Mouse (Mus musculus) kidney, postnatal 14 days (tissue): ENCODE data around the gene Gm49355.
"Not testable (repeated sequence)": the region's sequence is repeated elsewhere in the genome, so short reads cannot be mapped to it uniquely, and the experiment has no call there.

Source experiments
- DNase-seq: peaks from one replicate; pipeline ENCODE4 v3.0.0; 2022; ENCODE audit warnings: mixed read lengths

The Gm49355 gene

DNA sequence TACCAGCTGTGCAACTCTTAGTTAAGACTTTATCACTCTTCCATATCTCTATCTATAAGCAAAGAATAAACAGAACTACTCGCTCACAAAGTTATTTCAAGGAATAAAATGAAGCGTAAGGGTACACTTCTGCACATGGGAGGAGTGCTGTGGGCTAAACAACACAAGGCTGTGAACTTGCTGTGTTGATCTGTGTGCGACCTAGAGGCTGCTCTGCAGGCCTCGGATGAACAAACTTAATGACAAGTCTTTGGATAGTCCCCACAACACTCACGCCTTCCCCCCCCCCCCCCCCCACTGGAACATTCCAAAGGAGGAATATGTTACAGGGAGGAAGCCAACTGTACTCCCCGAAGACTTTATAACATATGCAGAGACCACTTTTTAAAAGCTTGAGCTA is at the start of gene Gm49355:
TSS of gene Gm49355 (plus strand) at position 336 of the 400 bp plus-strand sequence.
- no peak for DNase-seq

DNA sequence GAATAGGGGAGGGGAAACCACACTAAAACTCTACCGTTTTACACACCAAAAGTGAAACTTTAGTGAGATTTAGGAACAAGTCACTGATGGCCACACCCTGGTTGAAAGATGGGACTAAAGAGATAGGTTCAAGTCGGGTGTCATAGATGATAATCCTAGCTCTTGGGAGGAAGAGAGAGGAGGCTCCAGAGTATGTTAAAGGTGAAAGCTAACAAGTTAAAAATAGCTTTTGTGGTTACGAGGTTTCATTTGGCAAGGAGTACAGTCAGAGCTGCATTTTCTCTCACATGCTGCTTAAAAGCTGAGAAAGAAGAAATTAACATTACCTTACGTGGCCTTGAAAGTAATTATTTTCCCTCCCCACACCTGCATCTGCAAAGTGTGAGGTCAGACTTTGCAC is 40.0 kb upstream of the Gm49355 start:
- DNase-seq = no peak

DNA sequence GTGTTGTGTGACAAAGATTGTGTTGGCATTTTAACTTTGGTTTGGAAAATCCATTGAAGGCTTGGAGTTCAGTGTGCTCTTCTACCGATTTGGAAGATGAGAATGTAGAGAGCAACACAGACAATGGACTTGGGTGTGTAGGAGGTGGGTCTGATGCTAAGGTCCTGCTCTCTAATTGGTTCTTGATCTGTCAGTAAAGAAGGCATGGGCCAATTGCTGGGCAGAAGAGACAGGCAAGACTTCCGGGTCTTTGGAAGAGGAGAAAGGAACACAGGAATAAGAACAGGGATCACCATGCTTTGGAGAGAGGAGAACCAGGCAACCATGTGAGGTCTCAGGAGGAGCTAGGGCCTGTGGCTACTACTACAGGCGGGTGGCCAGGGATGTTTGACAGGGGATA is 7.7 kb upstream of the Gm49355 start:
- DNase-seq = no peak

DNA sequence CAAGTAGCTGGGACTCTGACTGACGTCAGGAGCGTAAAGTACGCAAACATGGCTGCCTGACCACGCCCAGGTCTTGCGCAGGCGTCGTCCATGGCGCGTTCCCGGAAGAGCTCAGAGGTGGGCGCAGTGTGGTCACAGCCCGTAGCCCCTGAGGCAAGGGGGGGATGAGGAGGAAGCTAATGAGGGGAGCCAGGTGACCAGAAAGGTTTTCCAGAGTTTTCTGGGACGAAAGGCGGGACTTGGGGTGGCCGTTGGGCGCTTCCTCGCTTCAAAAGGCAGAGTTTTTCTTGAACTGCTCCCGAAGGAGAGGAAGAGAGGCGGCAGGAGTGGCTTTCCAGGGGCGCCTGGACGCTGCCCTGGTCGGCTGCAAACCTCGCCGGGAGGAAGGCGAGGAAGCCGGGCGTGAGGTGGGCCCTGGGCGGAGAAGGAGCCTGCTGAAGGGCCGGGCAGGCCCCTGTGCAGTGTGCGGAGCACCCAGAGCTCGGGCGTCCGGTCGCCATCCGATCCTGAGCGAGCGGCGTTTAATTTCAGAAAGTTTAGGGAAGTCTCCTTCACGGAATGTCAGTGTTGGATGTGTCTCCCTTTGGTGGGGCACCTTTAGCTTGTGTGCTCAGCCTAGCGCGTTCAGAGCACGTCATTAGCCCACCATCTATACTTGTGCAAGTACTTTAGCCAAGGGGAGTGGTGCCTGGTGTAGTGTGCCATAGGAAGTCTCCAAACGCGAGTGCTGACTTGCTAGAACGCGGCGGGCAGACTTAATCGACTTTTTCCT is 551 bp downstream of the Gm49355 start, which contains the start of gene 3830406C13Rik:
TSS of gene 3830406C13Rik (plus strand) at position 33 of the 772 bp plus-strand sequence.
- DNase-seq = peak; percentile 91

DNA sequence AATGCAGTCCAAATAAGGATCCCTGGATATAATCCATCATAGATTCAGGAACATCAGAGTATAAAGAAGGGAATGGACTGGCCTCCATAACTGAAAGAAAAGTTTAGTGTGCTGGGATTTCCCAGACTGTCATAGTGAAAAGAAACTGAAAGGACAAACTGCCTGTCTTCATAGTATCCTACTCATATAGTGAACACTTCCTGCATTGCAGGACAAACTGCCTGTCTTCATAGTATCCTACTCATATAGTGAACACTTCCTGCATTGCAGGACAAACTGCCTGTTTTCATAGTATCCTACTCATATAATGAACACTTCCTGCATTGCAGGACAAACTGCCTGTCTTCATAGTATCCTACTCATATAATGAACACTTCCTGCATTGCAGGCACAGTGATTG is 6.0 kb downstream of the Gm49355 start:
- DNase-seq = not testable (repeated sequence)

DNA sequence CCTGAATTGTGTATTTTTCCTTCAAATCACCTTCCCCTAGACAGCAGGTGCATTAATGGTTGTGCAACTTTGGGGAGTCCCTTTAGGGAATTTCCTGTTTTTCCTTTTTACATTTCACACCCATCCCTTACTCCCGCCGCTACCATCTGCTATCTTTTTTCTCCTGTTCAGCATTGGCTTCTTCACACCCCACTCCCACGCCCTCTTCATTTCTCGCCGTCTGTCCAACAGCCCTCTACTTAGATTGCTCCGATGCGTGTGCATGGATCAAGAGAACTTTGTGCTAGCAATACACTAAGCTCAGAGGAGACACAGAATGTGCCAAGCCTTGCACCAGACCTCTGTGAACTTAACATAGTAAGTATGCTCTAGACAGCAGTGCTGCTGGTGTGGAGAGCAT is 12.6 kb downstream of the Gm49355 start:
- DNase-seq = no peak

DNA sequence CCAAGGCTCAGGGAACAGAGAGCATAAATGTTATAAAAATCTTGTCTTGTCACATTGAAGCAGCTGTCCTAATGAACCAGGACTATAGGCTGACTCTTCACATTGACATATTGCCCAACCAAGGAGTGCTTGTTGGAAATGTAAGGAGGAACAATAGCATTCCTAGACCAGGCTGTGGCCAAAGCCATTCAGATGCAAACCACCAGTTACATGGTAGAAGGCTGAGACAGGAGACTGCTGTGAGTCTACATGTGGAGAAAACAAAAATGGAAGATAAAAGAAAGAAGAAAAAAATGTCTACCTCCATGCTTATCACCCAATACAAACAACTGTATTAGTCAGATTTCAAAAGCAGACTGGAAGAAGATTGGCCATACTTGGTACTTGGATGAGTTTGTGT is 15.4 kb downstream of the Gm49355 start:
- no peak for DNase-seq

DNA sequence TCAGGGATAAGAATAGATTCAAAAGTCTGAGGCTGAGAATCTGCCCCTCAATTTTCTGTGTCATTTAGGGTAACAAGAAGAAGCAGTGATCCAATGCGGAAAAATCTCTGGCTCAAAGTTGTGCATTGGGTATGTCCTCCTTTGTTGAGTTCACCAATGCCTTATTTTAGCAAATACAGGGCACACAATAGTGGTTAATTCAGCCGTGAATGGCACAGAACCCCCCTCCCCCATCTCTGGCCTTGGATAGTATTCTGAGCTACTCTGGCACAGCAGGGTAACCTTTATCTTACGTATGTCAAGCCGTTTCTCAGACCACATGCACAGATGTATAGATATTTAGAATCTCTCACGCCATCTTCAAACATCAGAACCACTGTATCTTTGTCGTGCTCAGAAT is 15.9 kb downstream of the Gm49355 start:
- DNase-seq = no peak

DNA sequence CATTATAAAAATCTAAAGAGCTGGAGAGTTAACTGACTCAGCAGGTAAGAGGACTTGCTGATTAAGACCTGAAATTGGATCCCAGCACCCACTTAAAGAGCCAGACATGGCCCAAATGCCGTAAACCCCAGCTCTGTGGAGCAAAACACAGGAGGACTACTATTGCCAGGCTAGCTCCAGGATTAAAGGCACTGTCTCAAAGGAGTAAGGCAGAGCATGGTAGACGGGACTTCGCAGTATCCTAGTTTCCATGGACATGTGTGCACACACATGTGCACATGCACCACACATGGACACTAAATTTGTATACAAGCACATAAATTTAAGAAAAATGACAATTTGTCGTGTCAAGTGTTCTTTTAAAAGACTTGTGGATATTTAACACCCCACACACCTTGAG is 16.5 kb downstream of the Gm49355 start:
- no peak for DNase-seq

DNA sequence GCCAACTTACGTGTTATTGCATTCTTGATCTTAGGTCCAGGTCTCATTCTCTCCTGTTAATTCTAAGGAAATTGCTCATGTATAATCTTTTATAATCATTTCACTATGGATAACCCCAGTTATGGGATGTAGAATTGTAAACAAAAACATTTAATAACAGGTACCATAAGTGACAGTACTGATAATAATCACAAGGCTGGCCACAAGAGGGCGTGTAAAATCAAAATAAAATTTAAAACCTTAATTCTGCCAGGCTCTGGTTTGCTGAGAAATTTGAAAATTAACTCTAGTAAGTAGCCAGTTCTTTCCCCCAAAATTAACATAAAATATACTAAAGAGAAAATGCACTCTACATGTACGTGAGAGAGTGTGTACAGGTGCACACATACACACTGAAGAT is 16.9 kb downstream of the Gm49355 start:
- no peak for DNase-seq

DNA sequence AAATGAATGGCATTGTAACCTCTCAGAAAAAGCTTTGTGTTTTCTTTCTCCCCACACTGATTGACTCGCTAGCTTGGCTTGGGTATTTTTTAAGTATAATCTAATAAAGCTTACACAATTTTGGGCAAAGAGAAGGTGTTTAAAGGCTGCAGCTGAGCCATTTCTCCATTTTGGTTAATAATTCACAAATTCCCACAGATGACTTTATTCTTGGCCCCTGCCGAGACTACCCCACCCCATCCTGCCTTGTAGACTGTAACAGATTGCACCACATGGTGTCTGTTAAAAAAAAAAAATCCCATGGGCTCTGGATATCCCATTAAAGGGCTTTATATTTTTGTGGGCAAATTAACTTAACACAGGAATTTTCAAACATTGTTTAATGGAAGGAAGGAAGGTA is 19.3 kb downstream of the Gm49355 start:
- DNase-seq = no peak

DNA sequence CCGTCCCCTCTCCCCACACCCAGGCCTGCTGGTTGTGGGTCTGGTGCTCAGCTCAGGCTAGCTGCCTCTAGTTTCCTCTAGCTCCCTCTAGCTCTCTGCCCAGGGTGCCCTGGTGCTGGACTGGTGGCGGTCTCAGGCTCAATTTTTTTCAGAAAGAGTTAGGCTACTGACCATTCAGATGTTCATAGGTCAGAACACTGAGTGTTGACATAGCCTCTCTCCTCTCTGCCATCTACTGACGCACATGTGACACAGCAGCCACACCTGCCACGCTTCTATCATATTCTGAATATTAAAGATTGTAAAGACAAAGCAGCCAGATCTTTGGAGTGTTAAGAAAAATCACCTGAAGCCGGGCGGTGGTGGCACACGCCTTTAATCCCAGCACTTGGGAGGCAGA is 49.8 kb downstream of the Gm49355 start:
- no peak for DNase-seq

DNA sequence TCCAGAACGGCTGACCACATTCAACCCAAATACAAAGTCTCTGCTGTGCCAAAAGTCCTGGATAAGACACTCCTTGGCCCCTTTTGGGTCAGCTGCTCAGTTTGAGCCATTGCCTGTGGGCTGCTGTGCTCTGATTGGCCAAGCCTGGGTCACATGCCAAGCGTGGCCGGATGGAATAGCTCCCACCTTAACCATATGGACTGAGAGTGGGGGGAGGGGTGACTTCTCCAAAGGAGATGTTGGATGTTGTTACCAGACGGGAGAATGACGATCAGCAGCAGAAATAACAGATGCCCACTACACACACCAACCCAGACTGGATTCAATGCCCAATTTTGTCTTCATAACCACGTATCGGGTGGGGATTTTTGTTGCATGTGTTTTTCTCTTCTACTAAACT is 51.1 kb downstream of the Gm49355 start:
- DNase-seq = no peak

DNA sequence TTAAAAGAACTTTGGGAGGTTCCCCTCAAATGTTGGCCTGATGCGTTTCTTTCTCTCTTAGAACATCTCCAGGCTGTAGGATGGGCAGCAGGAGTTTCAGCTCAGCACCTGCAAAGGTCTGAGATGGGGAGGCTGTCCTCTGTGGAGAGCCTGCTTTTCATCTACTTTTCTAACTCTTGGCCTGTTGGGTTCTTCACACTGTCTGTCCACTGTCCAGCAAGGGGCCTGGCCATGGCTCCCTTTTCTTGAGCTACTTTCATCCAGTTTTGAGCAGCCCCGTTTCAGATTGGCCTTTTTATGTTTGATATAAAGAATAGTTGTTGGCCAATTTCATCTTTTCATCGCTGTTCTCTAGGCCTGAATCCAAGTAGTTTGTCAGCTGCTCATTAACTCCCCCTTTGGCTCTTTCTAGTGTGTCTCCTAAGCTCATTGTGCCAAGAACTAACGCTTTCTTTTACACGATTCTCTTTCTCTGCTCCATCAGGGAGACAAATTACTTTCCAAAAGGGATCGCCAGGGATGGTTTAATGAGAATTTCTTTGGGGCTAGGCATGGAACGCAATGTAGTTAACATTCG is 53.7 kb downstream of the Gm49355 start:
- DNase-seq = no peak

DNA sequence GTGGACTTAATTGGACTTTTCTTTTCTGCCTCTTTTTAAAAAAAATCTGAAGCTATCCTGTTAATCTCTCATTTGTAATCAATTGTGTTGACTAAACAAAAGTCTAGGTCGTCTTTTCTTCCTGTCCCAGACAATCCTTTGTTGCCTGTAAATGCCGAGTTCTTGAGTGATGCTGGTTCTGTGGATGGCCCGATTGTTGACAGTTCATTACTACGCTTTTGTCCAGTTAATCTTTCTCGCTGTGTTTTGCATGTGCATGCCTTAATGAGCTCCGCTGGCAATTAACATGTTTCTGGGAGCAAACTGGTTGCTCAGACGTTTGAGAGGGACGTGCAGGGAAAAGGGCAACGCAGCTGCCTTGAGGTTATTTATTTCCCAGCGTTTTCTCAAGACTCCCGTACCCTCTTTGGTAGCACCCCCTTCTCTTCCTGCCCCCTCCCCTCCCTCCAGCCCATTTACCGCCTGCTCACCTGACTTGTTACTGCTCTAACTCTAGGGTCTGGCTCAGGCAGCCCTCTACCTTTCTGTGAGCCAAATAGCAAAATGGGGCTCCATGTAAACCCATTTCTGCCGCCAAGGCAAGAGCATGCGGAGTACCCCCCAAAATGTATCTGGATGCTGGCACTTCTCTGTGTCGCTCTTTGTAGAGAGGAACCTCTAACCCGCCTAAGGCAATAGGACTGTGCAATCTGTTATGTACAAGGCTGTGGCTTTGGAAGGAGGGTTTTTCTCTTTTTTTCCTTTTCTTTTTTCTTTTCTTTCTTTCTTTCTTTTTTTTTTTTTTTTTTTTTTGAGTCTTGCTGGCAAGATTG is 54.4 kb downstream of the Gm49355 start:
- DNase-seq = no peak

DNA sequence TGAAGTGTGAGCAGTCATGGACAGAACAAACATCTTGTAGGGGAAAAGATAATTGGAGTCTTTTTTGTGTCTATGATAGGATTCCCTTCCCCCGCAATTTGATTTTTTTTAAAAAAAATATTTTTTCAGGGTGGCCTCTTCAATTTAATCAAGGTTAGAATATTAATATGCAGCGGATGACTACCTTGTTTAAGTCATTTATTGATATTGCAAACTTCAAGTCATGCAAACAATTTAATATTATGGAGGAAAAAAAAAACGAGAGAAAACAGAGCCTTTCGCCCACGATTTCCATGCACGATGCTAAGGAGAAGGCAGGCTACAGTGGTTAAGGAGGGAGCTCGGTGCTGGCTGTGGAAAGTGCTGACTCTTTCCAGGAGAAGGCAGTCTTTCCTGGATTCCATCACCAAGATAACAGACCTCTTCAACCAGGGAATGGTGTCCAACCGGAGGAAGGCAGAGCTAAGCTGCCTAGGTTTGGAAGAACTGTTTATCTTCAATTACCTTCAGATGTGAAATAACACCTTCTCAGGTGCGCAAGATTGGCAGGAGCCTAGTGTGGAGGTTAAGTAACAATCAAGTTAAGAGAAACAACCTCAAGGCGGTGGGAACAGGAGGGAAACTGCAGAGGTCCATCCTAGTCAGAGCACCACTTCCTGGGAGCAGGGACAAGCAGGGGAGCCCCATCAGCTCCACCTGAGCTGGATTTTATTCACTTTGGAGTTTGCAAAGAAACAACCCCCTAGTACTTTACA is 55.2 kb downstream of the Gm49355 start:
- DNase-seq = no peak

DNA sequence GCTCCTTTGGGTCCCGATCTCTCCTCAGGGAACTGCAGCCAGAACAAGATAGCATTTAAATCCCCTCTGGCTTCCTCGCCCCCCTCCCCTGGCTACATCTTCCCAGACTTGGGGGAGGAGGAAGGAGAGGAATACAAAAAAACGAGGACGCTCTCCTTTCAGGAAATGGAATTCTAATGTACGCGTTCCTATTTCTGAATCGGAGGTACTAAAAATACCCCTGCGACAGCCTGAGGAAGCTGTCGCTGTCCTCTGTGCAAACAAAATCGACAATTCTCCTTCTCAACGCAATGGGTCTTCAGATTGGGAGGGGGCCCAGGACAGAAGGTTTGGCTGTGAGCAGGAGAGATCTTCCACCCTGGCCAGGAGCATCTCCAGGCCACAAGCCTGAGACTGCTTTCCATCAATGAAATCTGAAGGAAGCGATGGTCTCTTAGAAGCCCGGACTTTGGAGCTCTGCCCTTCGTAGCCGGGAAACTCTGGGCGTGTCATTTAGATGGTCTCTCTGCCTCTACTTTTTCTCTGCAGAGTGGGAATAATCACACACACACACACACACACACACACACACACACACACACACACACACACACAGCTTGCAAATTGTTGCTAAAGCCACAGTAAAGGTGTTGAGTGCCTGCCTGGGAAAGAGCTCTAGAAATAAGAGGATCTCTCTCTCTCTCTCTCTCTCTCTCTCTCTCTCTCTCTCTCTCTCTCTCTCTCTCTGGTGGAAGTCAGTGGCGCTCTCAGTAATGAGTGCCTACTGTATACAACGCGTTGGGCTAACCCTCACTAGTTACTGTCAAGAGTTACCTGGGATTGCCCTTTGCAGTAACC is 56.7 kb downstream of the Gm49355 start:
- DNase-seq = no peak

DNA sequence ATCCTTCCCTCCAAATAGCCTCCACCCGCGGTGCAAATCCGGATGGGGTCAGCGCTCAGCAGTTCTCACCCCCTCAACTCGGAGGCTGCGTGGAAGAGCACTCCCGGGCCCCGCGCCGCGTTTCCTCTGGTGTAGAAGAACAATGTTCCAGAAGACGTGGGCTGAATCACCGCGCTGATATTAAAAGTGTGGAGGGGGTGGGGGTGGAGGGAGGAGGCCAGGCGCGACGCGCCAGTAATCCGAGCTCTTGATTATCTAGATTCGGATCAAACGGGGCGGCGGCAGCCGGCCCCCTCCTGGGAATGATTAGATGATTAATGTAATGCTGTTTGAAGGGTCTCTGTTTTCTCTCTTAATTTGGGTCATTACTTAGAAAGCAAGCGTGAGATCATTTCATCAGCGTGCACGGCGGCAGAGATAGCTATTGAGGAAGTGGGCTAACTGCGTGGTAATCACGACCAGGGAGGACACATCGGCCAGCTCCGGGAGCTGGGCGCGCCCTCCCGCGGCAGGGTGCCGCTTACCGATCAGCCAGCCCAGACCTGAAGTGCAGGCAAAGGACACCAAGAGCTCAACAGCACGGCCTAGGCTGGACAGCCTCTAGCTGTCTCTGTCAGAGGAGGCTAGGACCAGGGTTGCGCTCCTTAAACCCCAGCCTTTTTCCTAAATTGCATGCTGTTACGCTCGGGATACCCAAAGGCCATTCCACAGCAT is 57.5 kb downstream of the Gm49355 start:
- no peak for DNase-seq

DNA sequence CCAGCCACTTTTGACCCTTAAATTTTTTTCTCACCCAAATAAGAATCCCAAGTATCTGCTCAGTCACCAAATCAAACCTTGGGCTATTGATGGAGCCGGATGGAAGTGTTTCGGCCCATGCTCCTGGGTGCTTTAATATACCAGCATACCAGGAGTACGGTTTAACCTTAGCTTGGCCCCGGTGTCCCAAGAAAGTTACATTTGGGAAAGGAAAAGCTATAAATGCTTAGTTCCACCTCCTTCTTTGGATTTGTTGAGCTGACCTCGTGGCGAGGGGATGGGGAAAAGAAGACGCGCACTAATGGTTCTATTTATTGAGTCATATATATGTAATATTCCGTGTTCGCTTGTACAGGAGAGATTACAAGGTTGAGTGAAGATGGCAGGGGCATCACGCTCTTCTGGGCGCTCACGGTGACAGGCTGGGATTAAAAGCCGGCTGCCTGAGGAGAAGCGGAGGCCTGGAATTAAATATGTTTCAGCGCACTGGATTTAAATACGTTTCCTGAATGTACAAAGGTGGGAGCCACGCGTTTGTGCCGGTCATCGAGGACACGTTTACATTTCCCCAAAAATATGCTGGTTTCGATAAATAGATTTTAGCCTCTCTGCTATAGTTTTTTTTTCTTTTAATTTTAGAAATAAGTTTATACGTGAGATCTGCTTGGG is 58.1 kb downstream of the Gm49355 start:
- DNase-seq = no peak

DNA sequence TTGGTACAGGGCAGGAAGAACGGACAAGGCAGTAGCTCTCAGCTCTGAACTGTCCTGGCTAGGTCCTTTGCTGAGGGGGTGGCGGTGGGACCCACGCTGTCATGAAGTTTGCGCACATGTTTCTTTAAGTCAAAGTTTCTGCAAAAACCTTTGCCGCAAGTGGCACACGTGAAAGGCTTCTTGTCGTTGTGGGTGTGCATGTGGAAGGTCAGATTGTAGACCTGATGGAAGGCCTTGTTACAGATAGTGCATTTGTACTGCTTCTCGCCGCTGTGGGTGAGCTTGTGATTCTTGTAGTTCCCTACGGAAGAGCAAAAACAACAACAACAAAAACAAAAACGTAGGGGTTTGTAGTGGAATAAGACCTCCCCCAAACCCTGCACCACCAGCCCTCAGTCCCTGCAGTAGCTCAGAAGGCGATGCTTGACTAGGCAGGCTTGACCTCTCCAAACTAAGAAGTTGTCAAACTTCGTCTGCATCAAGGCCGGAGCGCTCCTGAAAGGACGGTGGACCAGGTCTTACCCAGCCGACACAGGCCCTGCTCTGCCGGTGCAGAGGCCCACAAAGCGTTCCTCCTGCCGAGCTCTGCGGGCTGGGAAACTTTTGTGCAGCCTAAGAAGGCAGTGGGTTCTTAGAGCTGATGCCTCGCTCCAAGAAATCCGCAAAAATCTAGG is 58.8 kb downstream of the Gm49355 start:
- DNase-seq = no peak
